Mouse (Mus musculus) MEL (cell line): ENCODE results near the gene Rhobtb3. TPM values are rescaled to one million over a fixed set of nuclear protein-coding genes. Genes with fewer than 3 reads are reported as not detected.

Source experiments
- DNase-seq: peaks from one replicate; pipeline ENCODE4 v3.0.0; 2011; ENCODE audit warnings: low read depth, low spot score
- H3K27ac ChIP-seq: 2 replicates; pipeline ENCODE4 v1.5.1; 2012; ENCODE audit warnings: low read depth, mild to moderate bottlenecking, control low read depth, low read length, moderate library complexity; ENCODE audit not compliant: control insufficient read depth
- H3K27me3 ChIP-seq, 2 experiments: fragments of 150-350 bp in 1 of 2; sonication (generic) in 1 of 2; 2 replicates each; pipeline ENCODE4 v1.6.1; 2012; ENCODE audit warnings: low read length in 2 of 2, mild to moderate bottlenecking in 2 of 2, improper control_type of control experiment in 1 of 2, moderate library complexity in 1 of 2; ENCODE audit not compliant: insufficient read depth in 2 of 2, control insufficient read depth in 1 of 2
- H3K36me3 ChIP-seq, 2 experiments: 2 replicates each; pipeline ENCODE4 v1.6.1; 2012 to 2014; ENCODE audit warnings: low read length in 2 of 2, improper control_type of control experiment in 1 of 2, inconsistent platforms in 1 of 2, mild to moderate bottlenecking in 1 of 2; ENCODE audit not compliant: insufficient read depth in 2 of 2, control insufficient read depth in 1 of 2
- H3K4me1 ChIP-seq, 2 experiments: fragments of 150-350 bp in 1 of 2; sonication (generic) in 1 of 2; 2 replicates each; pipeline ENCODE4 v1.6.1; 2012; ENCODE audit warnings: low read length in 2 of 2, improper control_type of control experiment in 1 of 2, mild to moderate bottlenecking in 1 of 2; ENCODE audit not compliant: insufficient read depth in 2 of 2, control insufficient read depth in 1 of 2
- H3K4me3 ChIP-seq, 2 experiments: fragments of 150-350 bp in 1 of 2; sonication (generic) in 1 of 2; 2 replicates each; pipeline ENCODE4 v1.5.1; 2012; ENCODE audit warnings: low read depth in 2 of 2, low read length in 2 of 2, mild to moderate bottlenecking in 2 of 2, moderate library complexity in 2 of 2, control low read depth in 1 of 2, improper control_type of control experiment in 1 of 2; ENCODE audit not compliant: control insufficient read depth in 1 of 2, insufficient read depth in 1 of 2
- H3K79me2 ChIP-seq: 2 replicates; pipeline ENCODE4 v1.6.1; 2012; ENCODE audit warnings: mild to moderate bottlenecking, low read length, moderate library complexity; ENCODE audit not compliant: control insufficient read depth, poor library complexity, insufficient read depth
- H3K9ac ChIP-seq: 2 replicates; pipeline ENCODE4 v1.6.1; 2012; ENCODE audit warnings: low read depth, mild to moderate bottlenecking, control low read depth, low read length, moderate library complexity; ENCODE audit not compliant: control insufficient read depth, poor library complexity, severe bottlenecking
- H3K9me3 ChIP-seq: fragments of 150-350 bp; sonication (generic); replicated peaks from 2 replicates; pipeline ENCODE4 v1.6.1; 2012; ENCODE audit warnings: mild to moderate bottlenecking, low read length, improper control_type of control experiment, moderate library complexity; ENCODE audit not compliant: insufficient read depth
- CHD2 ChIP-seq: IDR thresholded peaks from 2 replicates; pipeline ENCODE4 v1.6.1; 2011; ENCODE audit warnings: low read length, improper control_type of control experiment
- E2F4 ChIP-seq: IDR thresholded peaks from 2 replicates; pipeline ENCODE4 v1.6.1; 2011; ENCODE audit warnings: low read depth, low read length, improper control_type of control experiment, borderline replicate concordance
- EP300 ChIP-seq, 2 experiments: IDR thresholded peaks; 2 replicates each; pipeline ENCODE4 v1.6.1; 2011; ENCODE audit warnings: improper control_type of control experiment in 2 of 2, low read length in 2 of 2, low read depth in 1 of 2, mild to moderate bottlenecking in 1 of 2
- GATA1 ChIP-seq: IDR thresholded peaks from 2 replicates; pipeline ENCODE4 v1.6.1; 2011; ENCODE audit warnings: low read depth, low read length, improper control_type of control experiment
- HCFC1 ChIP-seq: IDR thresholded peaks from 2 replicates; pipeline ENCODE4 v1.6.1; 2012; ENCODE audit warnings: low read depth, mild to moderate bottlenecking, inconsistent platforms, low read length, improper control_type of control experiment, moderate library complexity
- KAT2A ChIP-seq: conservative IDR thresholded peaks from 2 replicates; pipeline ENCODE4 v1.6.1; 2012; ENCODE audit warnings: low read depth, low read length, improper control_type of control experiment, inconsistent platforms
- MAZ ChIP-seq: IDR thresholded peaks from 2 replicates; pipeline ENCODE4 v1.6.1; 2012; ENCODE audit warnings: low read depth, mild to moderate bottlenecking, inconsistent platforms, low read length, improper control_type of control experiment
- MEF2A ChIP-seq: IDR thresholded peaks from 2 replicates; pipeline ENCODE4 v1.6.1; 2014; ENCODE audit warnings: low read depth, mild to moderate bottlenecking, inconsistent platforms, low read length, improper control_type of control experiment; ENCODE audit not compliant: poor library complexity, insufficient replicate concordance, severe bottlenecking; ENCODE audit errors: extremely low read depth
- MXI1 ChIP-seq: IDR thresholded peaks from 2 replicates; pipeline ENCODE4 v1.6.1; 2011; ENCODE audit warnings: mild to moderate bottlenecking, low read depth, low read length, improper control_type of control experiment
- MYC ChIP-seq: IDR thresholded peaks from 2 replicates; pipeline ENCODE4 v1.6.1; 2011; ENCODE audit warnings: low read depth, mild to moderate bottlenecking, low read length, improper control_type of control experiment, moderate library complexity
- NELFE ChIP-seq: IDR thresholded peaks from 2 replicates; pipeline ENCODE4 v1.6.1; 2011; ENCODE audit warnings: low read depth, low read length, improper control_type of control experiment
- POLR2AphosphoS5 ChIP-seq: IDR thresholded peaks from 2 replicates; pipeline ENCODE4 v1.6.1; 2012; ENCODE audit warnings: low read depth, borderline replicate concordance, mild to moderate bottlenecking, inconsistent platforms, low read length, moderate library complexity, mixed read lengths
- RCOR1 ChIP-seq: IDR thresholded peaks from 2 replicates; pipeline ENCODE4 v1.6.1; 2012; ENCODE audit warnings: low read depth, mild to moderate bottlenecking, inconsistent platforms, low read length, improper control_type of control experiment
- SIN3A ChIP-seq: IDR thresholded peaks from 2 replicates; pipeline ENCODE4 v1.6.1; 2012; ENCODE audit warnings: low read length, improper control_type of control experiment, inconsistent platforms
- SMC3 ChIP-seq: IDR thresholded peaks from 2 replicates; pipeline ENCODE4 v1.6.1; 2011; ENCODE audit warnings: low read depth, low read length, improper control_type of control experiment
- TAL1 ChIP-seq: IDR thresholded peaks from 2 replicates; pipeline ENCODE4 v1.6.1; 2012; ENCODE audit warnings: mild to moderate bottlenecking, inconsistent platforms, low read length, moderate library complexity, mixed read lengths
- UBTF ChIP-seq: IDR thresholded peaks from 2 replicates; pipeline ENCODE4 v1.6.1; 2012; ENCODE audit warnings: low read depth, mild to moderate bottlenecking, inconsistent platforms, low read length, improper control_type of control experiment, moderate library complexity, borderline replicate concordance; ENCODE audit not compliant: insufficient read depth
- USF1 ChIP-seq: IDR thresholded peaks from 2 replicates; pipeline ENCODE4 v1.6.1; 2014; ENCODE audit warnings: low read depth, mild to moderate bottlenecking, inconsistent platforms, low read length, improper control_type of control experiment, moderate library complexity
- USF2 ChIP-seq, 2 experiments: IDR thresholded peaks; 2 replicates each; pipeline ENCODE4 v1.6.1; 2011 to 2012; ENCODE audit warnings: improper control_type of control experiment in 2 of 2, low read length in 2 of 2, borderline replicate concordance in 1 of 2, inconsistent platforms in 1 of 2, low read depth in 1 of 2, mild to moderate bottlenecking in 1 of 2; ENCODE audit not compliant: insufficient read depth in 1 of 2
- ZNF384 ChIP-seq: IDR thresholded peaks from 2 replicates; pipeline ENCODE4 v1.6.1; 2012; ENCODE audit warnings: low read depth, mild to moderate bottlenecking, inconsistent platforms, low read length, improper control_type of control experiment
- polyA plus RNA-seq, 2 experiments: library from polyadenylated mRNA; stranded (reverse) in 1 of 2; unstranded in 1 of 2; fragments of >175 nt in 1 of 2; fragments of >200 nt in 1 of 2; gene quantifications; 2 replicates each; pipeline versions ENCODE4 v1.2.1 to v1.2.4; 2012; ENCODE audit warnings: low replicate concordance in 2 of 2, low read depth in 1 of 2; ENCODE audit not compliant: insufficient read length in 2 of 2, insufficient read depth in 1 of 2, missing spikeins in 1 of 2
- total RNA-seq: library from RNA; depleted of rRNA; stranded (reverse); fragments of 300-350 nt; gene quantifications from 2 replicates; pipeline ENCODE4 v1.2.3, GENCODE M21; 2012

The Rhobtb3 gene
- total and polyA plus RNA-seq, 3 experiments, result not detected

GRCm38 (mm10) chr13:75891868-75892267, 51.9 kb downstream of the Rhobtb3 start:
- TF ChIP-seq MYC, result no peak
- no peak for TF ChIP-seq GATA1
- TF ChIP-seq NELFE, result no peak
- no peak for TF ChIP-seq MXI1
- TF ChIP-seq USF1, result no peak
- no peak for TF ChIP-seq MAZ
- no peak for TF ChIP-seq POLR2AphosphoS5
- TF ChIP-seq KAT2A, result no peak
- TF ChIP-seq UBTF, result no peak
- TF ChIP-seq E2F4, result no peak
- no peak for TF ChIP-seq ZNF384
- TF ChIP-seq MEF2A, result no peak
- TF ChIP-seq SIN3A, result no peak
- TF ChIP-seq SMC3, result no peak
- no peak overlapping the region for H3K4me3 ChIP-seq
- H3K27me3 ChIP-seq, result no peaks in the 10 kb centered on the region
- H3K9ac ChIP-seq, result no peak overlapping the region
- H3K27ac ChIP-seq, result no peak overlapping the region
- no peak for DNase-seq
- H3K36me3 ChIP-seq, result peaks cover 0 to 2% of the 10 kb centered on the region in 2 experiments; a peak in 2 of 4 replicates
- peaks cover 0 to 2% of the 10 kb centered on the region in 2 experiments; a peak in 1 of 4 replicates for H3K4me1 ChIP-seq
- H3K9me3 ChIP-seq, result no peaks in the 10 kb centered on the region
- no peaks in the 10 kb centered on the region for H3K79me2 ChIP-seq

GRCm38 (mm10) chr13:75883792-75884191, 59.9 kb downstream of the Rhobtb3 start:
- TF ChIP-seq CHD2 (no peak), RCOR1 (no peak)
- Histone ChIP-seq H3K9me3 (no peaks in the 10 kb centered on the region), H3K27ac (no peak overlapping the region), H3K27me3 (no peaks in the 10 kb centered on the region), H3K36me3 (no peaks in the 10 kb centered on the region), H3K9ac (no peak overlapping the region), H3K4me3 (no peak overlapping the region), H3K79me2 (no peaks in the 10 kb centered on the region), H3K4me1 (no peaks in the 10 kb centered on the region)
- DNase-seq, result no peak

GRCm38 (mm10) chr13:75880501-75880900, 63.2 kb downstream of the Rhobtb3 start:
- no peaks in the 10 kb centered on the region for H3K27me3 ChIP-seq
- no peaks in the 10 kb centered on the region for H3K4me1 ChIP-seq
- no peak overlapping the region for H3K27ac ChIP-seq
- H3K9me3 ChIP-seq, result no peaks in the 10 kb centered on the region
- no peaks in the 10 kb centered on the region for H3K79me2 ChIP-seq
- H3K4me3 ChIP-seq, result no peak overlapping the region
- TF ChIP-seq HCFC1 (no peak), EP300 (IDR thresholded peaks at IDR 0.05; ENCODE audit: low read depth in 1 of 2, low read length in 2 of 2) (no peak), USF2 (IDR thresholded peaks at IDR 0.05; ENCODE audit: borderline replicate concordance in 1 of 2, insufficient read depth in 1 of 2, low read depth in 1 of 2, low read length in 2 of 2) (no peak), TAL1 (no peak)
- H3K9ac ChIP-seq, result no peak overlapping the region
- H3K36me3 ChIP-seq, result no peaks in the 10 kb centered on the region
- no peak for DNase-seq
